Comparison of ENCODE assay signal across 10 mouse cellular contexts in the genomic region with DNA sequence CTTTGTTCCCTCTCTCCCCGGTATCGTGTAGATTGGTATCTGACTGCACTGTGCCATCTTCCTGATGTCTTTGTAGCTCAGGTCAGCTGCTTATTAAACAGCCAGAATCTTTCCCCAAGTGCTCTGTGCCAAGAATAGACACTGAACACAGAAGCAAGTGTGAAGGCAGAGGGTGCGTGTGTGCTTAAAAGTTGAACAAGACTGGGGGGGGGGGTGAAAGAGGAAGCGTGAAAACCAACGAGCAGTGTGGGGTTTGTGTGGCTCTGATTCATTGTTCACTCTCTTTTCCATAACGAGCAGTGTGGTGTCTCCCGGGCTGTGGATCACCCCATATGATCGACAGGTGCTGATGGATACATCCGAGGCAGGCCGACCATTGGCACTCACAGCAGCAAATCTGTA. TPM values are rescaled to one million over a fixed set of nuclear protein-coding genes. Genes with fewer than 3 reads are reported as not detected.
DNase-seq lines count a peak whose midpoint lies in the region; ATAC-seq lines count a peak whose summit lies in the region.
"Had no signal": no experiment of that assay in that cellular context is flagged by ENCODE, and none has a peak within 500 bp of the region (broad histone marks: within the 10 kb centered on the region; RNA-seq: fewer than 3 reads in every experiment).

No protein-coding gene starts in this region.

- 0 out of 2 replicates have a peak overlapping the region, but pooled peaks have one; percentile 2 for H3K9ac ChIP-seq in embryonic facial prominence, embryonic 14.5 days (ENCODE audit: low read depth, low read length)
- no peak overlapping the region for H3K9ac ChIP-seq in limb, embryonic 15.5 days

- WGBS in embryonic facial prominence, embryonic 14.5 days: 65% methylated on average over 10 of the region's 10 CpGs
- WGBS in embryonic facial prominence, embryonic 10.5 days: 83% methylated on average over 10 of the region's 10 CpGs
- WGBS in limb, embryonic 15.5 days: 54% methylated on average over 10 of the region's 10 CpGs
- WGBS in limb, embryonic 10.5 days: 79% methylated on average over 10 of the region's 10 CpGs

- no peak overlapping the region for H3K4me3 ChIP-seq in embryonic facial prominence, embryonic 14.5 days (ENCODE audit: low read depth, low read length)
- no peak overlapping the region for H3K4me3 ChIP-seq in embryonic facial prominence, embryonic 10.5 days
- no peak overlapping the region for H3K4me3 ChIP-seq in limb, embryonic 15.5 days
- H3K4me3 ChIP-seq in limb, embryonic 10.5 days: no peak overlapping the region
- peak overlapping the region; percentile 72 for H3K4me3 ChIP-seq in megakaryocyte, embryonic 14.5 days (replicated peaks)
- H3K4me3 ChIP-seq: left cerebral cortex, adult 2 months had no signal

- H3K4me1 ChIP-seq in embryonic facial prominence, embryonic 14.5 days (ENCODE audit: control insufficient read depth, insufficient read depth, low read length): no peaks in the 10 kb centered on the region
- peaks cover 14% of the 10 kb centered on the region for H3K4me1 ChIP-seq in embryonic facial prominence, embryonic 10.5 days
- peaks cover 21% of the 10 kb centered on the region for H3K4me1 ChIP-seq in limb, embryonic 15.5 days
- H3K4me1 ChIP-seq in limb, embryonic 10.5 days: peaks cover 25% of the 10 kb centered on the region
- H3K4me1 ChIP-seq in megakaryocyte, embryonic 14.5 days: peaks cover 62% of the 10 kb centered on the region

- H3K9me3 ChIP-seq in embryonic facial prominence, embryonic 14.5 days (ENCODE audit: control insufficient read depth, low read length): no peaks in the 10 kb centered on the region
- H3K9me3 ChIP-seq in embryonic facial prominence, embryonic 10.5 days: no peaks in the 10 kb centered on the region
- H3K9me3 ChIP-seq in limb, embryonic 15.5 days: no peaks in the 10 kb centered on the region
- no peaks in the 10 kb centered on the region for H3K9me3 ChIP-seq in limb, embryonic 10.5 days (replicated peaks)
- 0 out of 2 replicates have a peak, but pooled peaks cover 3% of the 10 kb centered on the region for H3K9me3 ChIP-seq in megakaryocyte, embryonic 14.5 days

- intact Hi-C loops in left cerebral cortex, postnatal 14 days (cut with DNase I): no loop called here

- H3K27ac ChIP-seq in embryonic facial prominence, embryonic 14.5 days (replicated peaks; ENCODE audit: low read depth, low read length): no peak overlapping the region; the same call in 1 of the 2 replicates
- H3K27ac ChIP-seq in embryonic facial prominence, embryonic 10.5 days (replicated peaks): no peak overlapping the region
- H3K27ac ChIP-seq in limb, embryonic 15.5 days: peak overlapping the region; percentile 33; the same call in 1 of the 2 replicates
- no peak overlapping the region for H3K27ac ChIP-seq in limb, embryonic 10.5 days
- H3K27ac ChIP-seq: left cerebral cortex, adult 2 months had no signal

- H3K4me2 ChIP-seq in embryonic facial prominence, embryonic 14.5 days (ENCODE audit: low read depth, low read length): no peak overlapping the region
- H3K4me2 ChIP-seq in limb, embryonic 15.5 days: no peak overlapping the region

- H3K36me3 ChIP-seq in embryonic facial prominence, embryonic 14.5 days (ENCODE audit: control insufficient read depth, insufficient read depth, low read length): no peaks in the 10 kb centered on the region
- H3K36me3 ChIP-seq in embryonic facial prominence, embryonic 10.5 days (replicated peaks): no peaks in the 10 kb centered on the region
- no peaks in the 10 kb centered on the region for H3K36me3 ChIP-seq in limb, embryonic 15.5 days
- no peaks in the 10 kb centered on the region for H3K36me3 ChIP-seq in limb, embryonic 10.5 days
- peaks cover 2% of the 10 kb centered on the region for H3K36me3 ChIP-seq in megakaryocyte, embryonic 14.5 days (replicated peaks; ENCODE audit: low read length)

- ATAC-seq in embryonic facial prominence, embryonic 14.5 days (ENCODE audit: low read depth): no peak
- no peak for ATAC-seq in limb, embryonic 15.5 days (ENCODE audit: insufficient number of reproducible peaks, low FRiP score, low TSS enrichment, low read depth)
- ATAC-seq in activated CD4-positive, CD25-positive, alpha-beta regulatory T cell, adult 4 months: peak; percentile 58

- H3K27me3 ChIP-seq in embryonic facial prominence, embryonic 14.5 days (replicated peaks; ENCODE audit: control insufficient read depth, insufficient read depth, low read length): no peaks in the 10 kb centered on the region
- H3K27me3 ChIP-seq in embryonic facial prominence, embryonic 10.5 days (replicated peaks; ENCODE audit: low read depth, poor library complexity, severe bottlenecking): no peaks in the 10 kb centered on the region
- H3K27me3 ChIP-seq in limb, embryonic 15.5 days: no peaks in the 10 kb centered on the region; the same call in 1 of the 2 replicates
- no peaks in the 10 kb centered on the region for H3K27me3 ChIP-seq in limb, embryonic 10.5 days (ENCODE audit: low read depth, poor library complexity, severe bottlenecking)
- H3K27me3 ChIP-seq in megakaryocyte, embryonic 14.5 days (replicated peaks): peaks cover 3% of the 10 kb centered on the region

- DNase-seq in embryonic facial prominence, embryonic 14.5 days (ENCODE audit: low spot score): no peak
- no peak for DNase-seq in embryonic facial prominence, embryonic 10.5 days (ENCODE audit: low spot score)
- DNase-seq in limb, embryonic 10.5 days (ENCODE audit: low spot score): no peak
- no peak for DNase-seq in adrenal gland, postnatal 14 days
- DNase-seq in left cerebral cortex, postnatal 14 days (ENCODE audit: low spot score in 2 of 2): no peak

RNA-seq across cellular contexts. Expression of a gene that starts 4.7 kb away (rescaled TPM):
- polyA plus RNA-seq in embryonic facial prominence, embryonic 14.5 days (2014; fragmentation: Nextera tagmentation; extraction: Ambion mirVana): 25.0 and 26.3 TPM in 2 replicates
- polyA plus RNA-seq in embryonic facial prominence, embryonic 10.5 days (2016; fragmentation: Nextera tagmentation; extraction: Ambion mirVana): 10.4 and 13.0 TPM in 2 replicates
- polyA plus RNA-seq in limb, embryonic 15.5 days (2015; fragmentation: Nextera tagmentation; extraction: Ambion mirVana): 13.3 and 17.6 TPM in 2 replicates
- 12.7 and 13.0 TPM in 2 replicates for polyA plus RNA-seq in limb, embryonic 10.5 days (2016; fragmentation: Nextera tagmentation; extraction: Ambion mirVana)
- 1 to 10 TPM; 5.0 to 9.7 TPM for polyA plus RNA-seq in activated CD4-positive, CD25-positive, alpha-beta regulatory T cell, adult 4 months (2017; shearing (Covaris generic))
- 6.1 and 11.0 TPM in 2 replicates for polyA plus RNA-seq in megakaryocyte, embryonic 14.5 days (2012; ENCODE audit: insufficient read depth, low replicate concordance)
- total RNA-seq in adrenal gland, postnatal 14 days (2021): 46.2 and 53.2 TPM in 2 replicates
- total RNA-seq in left cerebral cortex, postnatal 14 days (2021): 10 to 100 TPM; 51.1 to 60.2 TPM

RNA-seq across cellular contexts. Expression of a gene that starts 10.7 kb away (rescaled TPM):
- 0.30 and 0.45 TPM in 2 replicates for polyA plus RNA-seq in embryonic facial prominence, embryonic 14.5 days (2014; fragmentation: Nextera tagmentation; extraction: Ambion mirVana)
- polyA plus RNA-seq in embryonic facial prominence, embryonic 10.5 days (2016; fragmentation: Nextera tagmentation; extraction: Ambion mirVana): 0.16 TPM in 1 of 2 replicates, not detected in the other
- 0.55 and 1.2 TPM in 2 replicates for polyA plus RNA-seq in limb, embryonic 15.5 days (2015; fragmentation: Nextera tagmentation; extraction: Ambion mirVana)
- 0.23 TPM in 1 of 2 replicates, not detected in the other for polyA plus RNA-seq in limb, embryonic 10.5 days (2016; fragmentation: Nextera tagmentation; extraction: Ambion mirVana)
- 10 to 100 TPM; 16.2 to 21.7 TPM for polyA plus RNA-seq in activated CD4-positive, CD25-positive, alpha-beta regulatory T cell, adult 4 months (2017; shearing (Covaris generic))
- polyA plus RNA-seq in megakaryocyte, embryonic 14.5 days (2012; ENCODE audit: insufficient read depth, low replicate concordance): not detected in 2 replicates
- total RNA-seq in adrenal gland, postnatal 14 days (2021): 0.44 and 2.0 TPM in 2 replicates
- under 1 TPM; 0.61 to 0.62 TPM for total RNA-seq in left cerebral cortex, postnatal 14 days (2021)
- polyA plus RNA-seq: forebrain, embryonic 11.5 days had no signal
